Mouse (Mus musculus) neutrophil, adult 5-6 weeks (primary cell): ENCODE measurements around the gene Ftsj3. TPM values are rescaled to one million over a fixed set of nuclear protein-coding genes. Genes with fewer than 3 reads are reported as not detected.

Experiments used
- ATAC-seq: fragments of 151-379, 151-347 bp; 2 replicates; pipeline ENCODE4 v1.8.0; 2017; ENCODE audit warnings: mild to moderate bottlenecking, moderate TSS enrichment; ENCODE audit not compliant: insufficient number of reproducible peaks, poor library complexity, low FRiP score, severe bottlenecking; ENCODE audit errors: extremely low read depth
- total RNA-seq: library from RNA; stranded (forward); fragments of 200-1000 nt; gene quantifications from 2 replicates; pipeline ENCODE4 v1.2.3, GENCODE M21; 2017

Ftsj3 gene
- total RNA-seq, result 60.0 and 63.8 TPM in 2 replicates

DNA sequence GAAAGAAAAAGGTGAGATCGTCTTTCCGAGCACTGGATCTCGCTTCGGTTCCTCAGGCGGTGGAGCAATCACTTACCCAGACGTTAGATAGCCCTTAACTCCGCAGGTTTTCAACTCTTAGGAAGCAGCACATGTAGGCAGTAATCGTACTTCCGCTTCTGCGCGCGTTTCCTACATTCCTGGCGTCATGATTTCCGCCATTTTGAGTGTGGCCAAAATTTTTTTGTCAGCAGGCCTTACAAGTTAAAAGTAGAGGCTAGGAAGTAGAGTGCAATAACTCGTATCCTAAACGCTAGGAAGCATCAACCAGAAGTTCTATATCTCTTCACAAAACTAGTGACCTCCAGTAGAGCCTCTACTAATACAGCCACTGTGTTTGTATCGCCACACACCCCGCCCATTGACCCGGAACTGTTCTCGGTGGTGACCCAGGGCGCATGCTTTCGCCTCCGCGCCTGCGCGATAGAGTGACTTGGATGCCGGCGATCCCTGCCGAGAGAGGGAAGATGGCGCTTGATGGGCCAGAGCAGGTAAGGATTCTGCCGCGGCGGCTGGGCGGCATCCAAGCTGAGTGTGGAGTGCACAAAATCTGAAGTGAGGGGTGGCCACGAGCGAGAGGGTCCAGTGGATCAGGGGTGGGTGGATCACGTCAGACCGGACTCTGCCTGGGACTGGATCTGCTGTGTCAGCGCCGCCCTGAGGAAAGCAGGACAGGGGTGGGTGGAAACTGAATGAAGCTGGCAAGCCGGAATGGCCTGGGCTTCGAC, at the start of gene Ftsj3, which contains the start of gene Psmc5:
TSS of gene Ftsj3 (minus strand) at position 395 of the 767 bp plus-strand sequence.
TSS of gene Psmc5 (plus strand) at position 470 of the 767 bp plus-strand sequence.
- ATAC-seq, result peak; percentile 90

DNA sequence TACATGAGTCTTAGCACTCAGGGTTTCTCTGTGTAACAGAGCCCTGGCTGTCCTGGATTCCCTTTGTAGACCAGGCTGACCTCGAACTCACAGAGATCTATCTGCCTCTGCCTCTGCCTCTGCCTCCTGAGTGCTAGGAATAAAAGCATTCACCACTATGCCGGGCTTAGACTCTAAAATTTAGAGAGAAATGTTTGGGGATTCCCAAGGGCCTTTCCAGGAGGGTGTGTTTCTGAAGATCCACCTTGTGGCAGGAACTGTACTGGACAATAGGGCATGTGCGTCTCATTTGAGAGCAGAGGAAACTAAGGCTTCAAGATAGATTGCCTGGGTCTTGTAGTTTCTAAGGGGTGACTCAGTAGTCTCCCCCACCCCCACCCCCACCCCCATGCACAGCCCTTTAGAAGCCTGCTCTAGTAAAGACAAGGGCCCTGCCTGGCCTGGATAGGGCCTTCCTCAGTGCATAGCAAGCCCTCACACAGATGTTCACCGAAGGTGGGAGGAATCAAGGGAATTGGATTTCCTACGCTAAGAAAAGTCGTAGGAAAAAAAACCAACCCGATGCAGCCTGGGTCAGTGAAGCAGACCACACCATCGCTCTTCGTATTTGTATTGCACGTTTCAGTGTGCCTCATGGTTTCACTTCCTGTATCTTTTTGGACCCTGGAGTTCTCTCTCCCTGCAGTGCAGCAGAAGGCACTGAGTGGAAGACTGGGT, 49.6 kb upstream of the Ftsj3 start:
- ATAC-seq, result peak; percentile 60

GRCm38 (mm10) chr11:106302634-106303033, 46.8 kb upstream of the Ftsj3 start:
- peak; percentile 78 for ATAC-seq

DNA sequence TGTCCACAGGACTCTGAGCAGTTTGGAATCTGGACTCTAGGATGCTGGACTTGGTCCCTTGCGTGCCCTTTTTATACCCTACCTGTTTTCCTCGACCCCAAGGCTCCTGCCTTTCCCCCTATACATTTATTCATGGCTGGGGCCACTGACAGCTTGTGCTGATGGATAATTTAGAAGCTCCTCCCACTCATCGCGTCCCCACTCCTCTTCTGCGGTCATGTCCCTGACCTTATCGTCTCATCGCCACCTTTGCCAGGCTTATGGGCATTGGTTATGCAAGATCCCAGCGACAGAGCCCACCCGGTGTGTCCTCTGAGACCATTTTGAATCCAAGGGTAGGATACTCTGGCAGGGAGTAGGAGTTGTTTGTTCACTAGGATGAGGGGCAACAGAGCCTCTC, 45.9 kb upstream of the Ftsj3 start, which contains the start of gene Gh:
TSS of gene Gh (minus strand) at position 101 of the 400 bp plus-strand sequence.
- ATAC-seq, result no peak

GRCm38 (mm10) chr11:106291861-106292260, 36.0 kb upstream of the Ftsj3 start:
- ATAC-seq, result no peak

DNA sequence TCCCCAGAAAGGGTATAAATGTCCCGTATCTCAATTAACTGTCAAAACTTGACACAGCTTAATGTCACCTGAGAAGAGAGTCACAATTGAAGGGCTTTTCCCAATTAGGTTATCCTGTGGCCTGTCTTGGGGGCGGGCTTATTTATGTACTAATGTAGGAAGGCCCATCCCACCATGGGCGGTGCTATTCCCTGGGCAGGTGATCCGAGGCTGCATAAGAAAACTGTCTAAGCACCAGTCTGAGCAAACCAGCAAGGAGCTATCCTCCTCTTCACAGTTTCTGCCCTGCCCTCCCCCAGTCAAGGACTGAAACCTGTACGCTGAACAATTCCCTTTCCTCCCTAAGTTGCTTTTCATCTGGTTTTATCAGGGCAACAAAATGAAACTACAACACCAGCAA, 34.5 kb upstream of the Ftsj3 start:
- no peak for ATAC-seq

DNA sequence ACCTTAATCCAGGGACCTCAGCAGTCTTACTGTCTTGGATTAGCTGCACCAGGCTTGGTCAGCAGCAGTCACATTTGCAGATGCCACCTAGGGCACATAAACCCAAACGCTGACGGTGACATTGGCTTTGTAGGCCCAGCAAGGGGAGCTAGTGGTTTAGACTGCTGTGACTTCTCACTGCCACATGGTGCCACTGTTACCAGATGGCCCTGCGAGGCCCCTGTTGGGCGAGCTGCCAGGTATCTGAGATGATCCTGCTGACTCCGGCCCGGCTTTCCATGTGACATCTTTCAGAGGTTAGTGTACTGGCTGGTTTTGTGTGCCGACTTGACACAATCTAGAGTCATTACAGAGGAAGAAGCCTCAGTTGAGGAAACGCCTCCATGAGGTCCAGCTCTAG, 33.5 kb upstream of the Ftsj3 start:
- peak; percentile 46; the same call in 1 of the 2 replicates for ATAC-seq

DNA sequence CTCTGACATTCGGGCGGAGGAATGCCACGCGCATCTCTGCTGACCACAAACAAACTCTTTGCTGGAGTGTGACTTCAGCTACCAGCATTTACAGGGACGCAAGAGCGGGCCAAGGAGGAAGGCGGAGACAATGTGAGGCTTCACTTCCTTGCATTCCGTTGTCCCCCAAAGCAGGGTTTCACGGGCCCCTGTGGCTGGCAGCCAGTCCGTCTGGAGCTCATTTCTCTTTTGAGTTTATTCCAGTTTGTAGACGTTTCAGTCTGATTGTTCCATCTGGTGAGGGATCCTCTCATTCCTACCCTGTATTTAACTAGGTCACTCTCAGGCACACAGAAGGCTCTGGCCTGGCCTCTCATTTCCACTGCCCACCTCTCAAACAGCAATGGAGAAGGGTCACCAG, 31.1 kb upstream of the Ftsj3 start:
- no peak for ATAC-seq

DNA sequence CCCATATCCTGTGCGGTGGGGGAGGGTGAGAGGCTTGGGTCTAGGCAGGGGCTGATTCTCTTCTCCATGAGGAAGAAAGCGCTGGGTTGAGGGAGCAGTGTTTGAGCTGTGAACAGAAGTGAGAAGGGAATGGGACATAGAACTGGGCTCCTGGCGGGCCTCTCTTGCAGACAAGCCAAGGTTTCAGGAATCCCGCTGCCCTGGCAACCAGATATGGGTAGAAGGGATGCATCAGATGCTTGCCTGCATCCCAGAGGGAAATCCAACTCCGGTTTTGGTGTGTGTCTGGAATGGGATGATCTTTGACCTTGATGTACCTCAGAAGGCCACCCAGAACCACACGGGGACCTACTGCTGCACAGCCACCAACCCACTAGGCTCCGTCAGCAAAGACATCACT, 30.3 kb upstream of the Ftsj3 start:
- no peak for ATAC-seq

DNA sequence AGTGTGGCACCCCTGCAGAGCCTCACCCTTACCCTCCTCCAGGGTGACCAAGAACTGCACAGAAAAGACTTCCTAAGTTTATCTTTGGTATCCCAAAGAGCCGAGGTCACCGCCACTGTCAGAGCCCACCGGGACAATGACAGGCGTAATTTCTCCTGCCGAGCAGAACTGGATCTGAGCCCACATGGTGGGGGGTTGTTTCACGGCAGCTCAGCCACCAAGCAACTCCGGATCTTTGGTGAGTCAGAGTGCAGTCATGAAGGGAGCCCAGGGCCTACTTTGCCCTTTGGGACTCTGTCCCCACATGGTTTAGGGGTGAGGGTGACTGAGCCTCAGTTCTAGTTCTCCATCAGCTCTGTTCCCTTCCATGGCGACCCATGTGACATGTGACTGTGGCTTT, 28.2 kb upstream of the Ftsj3 start:
- ATAC-seq, result no peak

GRCm38 (mm10) chr11:106283371-106283770, 27.5 kb upstream of the Ftsj3 start:
- no peak for ATAC-seq

DNA sequence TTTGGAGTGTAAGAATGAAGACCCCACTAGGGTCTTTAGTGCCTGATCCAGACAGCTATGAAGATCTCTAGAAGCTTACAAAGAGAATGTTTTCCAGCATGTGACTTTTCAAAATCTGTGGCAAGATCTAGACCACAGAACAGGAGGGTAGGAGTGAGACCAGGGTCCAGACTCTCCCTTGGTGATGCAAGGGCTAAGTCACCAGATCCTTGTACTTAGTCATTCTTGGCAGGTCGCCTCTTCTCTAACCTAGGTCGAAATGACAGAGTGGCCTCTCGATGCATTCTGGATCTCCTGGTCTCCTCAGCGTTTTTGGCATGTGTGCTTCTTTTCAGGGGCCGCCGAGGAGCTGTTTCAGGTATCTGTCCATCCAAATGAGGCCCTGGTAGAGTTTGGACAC, 26.6 kb upstream of the Ftsj3 start:
- no peak for ATAC-seq

- peak; percentile 78 for ATAC-seq
These were observed 20.6 kb upstream of the Ftsj3 start, which contains the start of gene Tcam1 for GRCm38 (mm10) chr11:106276454-106276853. Gene Tcam1 (plus strand): TSS chr11:106276672.

DNA sequence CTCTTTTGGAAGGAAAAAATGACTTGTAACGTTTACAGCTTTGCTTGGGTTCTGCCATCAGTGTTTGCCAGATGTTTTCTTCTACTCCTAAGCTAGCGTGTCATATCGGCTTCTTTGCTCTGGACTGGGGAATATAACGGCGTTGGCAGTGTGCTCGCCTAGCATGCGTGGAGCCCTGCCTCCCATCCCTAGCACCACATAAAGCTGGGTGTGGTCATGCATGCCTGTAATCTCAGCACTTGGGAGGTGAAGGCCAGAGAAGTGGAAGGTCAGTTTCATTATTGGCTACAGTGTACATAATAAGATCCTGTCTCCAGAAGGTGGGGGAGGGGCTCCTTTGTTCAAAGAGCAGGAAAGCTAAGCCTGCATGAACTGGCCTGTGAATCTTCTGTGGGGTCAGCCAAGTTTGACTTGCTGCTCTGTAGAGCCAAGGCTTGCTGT, 19.1 kb upstream of the Ftsj3 start:
- no peak for ATAC-seq

DNA sequence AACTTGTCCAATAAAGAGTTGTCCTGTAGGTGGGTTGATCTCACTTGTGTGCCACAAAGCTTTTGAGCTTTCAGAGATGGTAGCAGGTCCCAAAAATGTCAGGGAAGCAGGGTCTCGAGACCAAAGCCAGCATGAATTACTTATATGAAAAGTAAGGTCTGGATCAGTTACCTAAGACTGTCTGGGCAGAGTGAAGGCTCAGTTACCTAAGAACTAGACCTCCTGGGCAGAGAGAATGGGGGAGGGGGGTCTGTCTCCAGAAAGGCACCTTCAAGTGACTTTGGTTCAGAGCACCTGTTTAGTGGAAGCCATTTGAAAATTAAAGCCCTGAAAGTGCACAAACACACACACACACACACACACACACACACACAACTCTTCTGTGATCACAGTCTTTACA, 18.5 kb upstream of the Ftsj3 start:
- no peak for ATAC-seq

DNA sequence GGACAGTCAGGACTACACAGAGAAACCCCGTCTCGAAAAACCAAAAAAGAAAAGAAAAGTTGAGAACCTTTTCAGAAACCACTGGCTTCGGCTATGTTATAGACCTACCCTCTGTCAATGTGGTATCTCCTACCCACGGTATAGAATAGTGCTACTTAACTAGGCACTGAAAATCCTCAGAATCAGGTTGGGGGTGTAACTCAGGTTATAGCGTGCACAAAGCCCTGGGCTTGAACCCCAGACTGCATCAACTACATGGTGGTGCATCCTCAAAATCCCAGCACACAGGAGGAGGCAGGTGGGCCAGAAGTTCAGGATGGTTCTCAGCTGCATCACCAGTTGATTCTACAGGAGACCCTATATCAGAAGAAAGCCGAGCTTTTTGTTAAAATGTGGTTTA, 17.9 kb upstream of the Ftsj3 start:
- ATAC-seq, result no peak

DNA sequence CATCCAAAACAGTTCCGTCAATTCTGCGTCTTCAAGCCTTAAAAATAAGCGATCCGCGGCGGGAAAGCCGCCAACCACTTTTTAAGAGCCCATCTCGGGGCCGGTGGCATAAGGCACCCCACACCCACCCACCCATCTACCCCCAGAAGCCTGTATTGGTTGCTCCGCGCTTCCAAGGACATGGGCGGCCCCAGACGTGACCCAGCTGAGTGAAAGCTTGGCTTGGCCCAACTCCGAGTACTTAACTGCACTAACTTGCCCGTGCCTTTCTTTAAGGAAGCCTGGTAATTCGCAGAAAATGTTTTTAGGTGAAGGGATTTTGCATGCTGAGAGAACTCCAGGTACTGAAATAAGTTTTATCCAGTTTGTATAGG, 17.4 kb upstream of the Ftsj3 start:
- ATAC-seq, result no peak

- peak; percentile 82 for ATAC-seq
These were observed 16.9 kb upstream of the Ftsj3 start, which contains the start of gene Smarcd2 for GRCm38 (mm10) chr11:106272644-106273310. Gene Smarcd2 (minus strand): TSS chr11:106272972.

- ATAC-seq, result no peak
These were observed 16.1 kb upstream of the Ftsj3 start for GRCm38 (mm10) chr11:106271794-106272643.
